Mouse (Mus musculus) erythroid progenitor cell, adult 5-6 weeks (primary cell): Measurements from ENCODE around the gene Ces2a. TPM values are rescaled to one million over a fixed set of nuclear protein-coding genes. Genes with fewer than 3 reads are reported as not detected.

Experiments used
- ATAC-seq: replicated peaks from 2 replicates; pipeline ENCODE4 v1.8.0; 2016; ENCODE audit warnings: moderate number of reproducible peaks, mild to moderate bottlenecking, moderate TSS enrichment, inconsistent platforms; ENCODE audit not compliant: poor library complexity, low FRiP score, severe bottlenecking
- total RNA-seq, 2 experiments: library from RNA; stranded (forward) in 1 of 2; stranded (reverse) in 1 of 2; fragments of 150-400 nt in 1 of 2; fragments of 186-747, 209-891 nt in 1 of 2; gene quantifications; 2 replicates each; pipeline versions ENCODE4 v1.2.3 to v1.2.4; 2015 to 2017; ENCODE audit warnings: low replicate concordance in 2 of 2

Ces2a gene
- not detected in 2 replicates for total RNA-seq (2015; ENCODE audit: low replicate concordance)
- not detected in 2 replicates for total RNA-seq (2017; ENCODE audit: low replicate concordance)

GRCm38 (mm10) chr8:104733753-104734152 lies at the start of gene Ces2a:
Ces2a (plus strand) TSS chr8:104734003.
- no peak for ATAC-seq

GRCm38 (mm10) chr8:104688433-104688832 lies 45.4 kb upstream of the Ces2a start:
- ATAC-seq = no peak

GRCm38 (mm10) chr8:104698556-104698955 lies 35.2 kb upstream of the Ces2a start:
- no peak for ATAC-seq

GRCm38 (mm10) chr8:104701900-104702299 lies 31.9 kb upstream of the Ces2a start:
- ATAC-seq = no peak

- ATAC-seq = no peak
These were observed 12.6 kb upstream of the Ces2a start for GRCm38 (mm10) chr8:104721166-104721565.

GRCm38 (mm10) chr8:104731451-104731850 lies 2.4 kb upstream of the Ces2a start:
- ATAC-seq = no peak

- ATAC-seq = no peak
These were observed 1.8 kb upstream of the Ces2a start for GRCm38 (mm10) chr8:104731969-104732368.

- ATAC-seq = no peak
These were observed 8.2 kb downstream of the Ces2a start for GRCm38 (mm10) chr8:104742039-104742438.

- no peak for ATAC-seq
These were observed 9.6 kb downstream of the Ces2a start for GRCm38 (mm10) chr8:104743410-104743809.

GRCm38 (mm10) chr8:104752818-104753217 lies 19.0 kb downstream of the Ces2a start:
- no peak for ATAC-seq

GRCm38 (mm10) chr8:104757621-104758020 lies 23.8 kb downstream of the Ces2a start:
- no peak for ATAC-seq

GRCm38 (mm10) chr8:104758209-104758608 lies 24.4 kb downstream of the Ces2a start:
- ATAC-seq = no peak

- ATAC-seq = no peak
These were observed 27.3 kb downstream of the Ces2a start for GRCm38 (mm10) chr8:104761126-104761525.

GRCm38 (mm10) chr8:104766485-104766884 lies 32.7 kb downstream of the Ces2a start:
- ATAC-seq = no peak

- ATAC-seq = no peak
These were observed 36.6 kb downstream of the Ces2a start for GRCm38 (mm10) chr8:104770365-104770764.

GRCm38 (mm10) chr8:104787049-104787448 lies 53.2 kb downstream of the Ces2a start:
- ATAC-seq = no peak

- no peak for ATAC-seq
These were observed 55.1 kb downstream of the Ces2a start for GRCm38 (mm10) chr8:104788929-104789328.

- ATAC-seq = no peak
These were observed 56.3 kb downstream of the Ces2a start for GRCm38 (mm10) chr8:104789886-104790680.
